Mouse (Mus musculus) intestine, embryonic 16.5 days (tissue): Measurements from ENCODE around the gene 4930518I15Rik. TPM values are rescaled to one million over a fixed set of nuclear protein-coding genes. Genes with fewer than 3 reads are reported as not detected.
A peak's percentile ranks its signal among the peaks of the same experiment; 100 is the strongest.

Source experiments
- ATAC-seq: fragments of 200-750 bp; cut with Nextera tagmentation; 2 replicates; pipeline ENCODE4 v1.8.0; 2017; ENCODE audit warnings: moderate TSS enrichment, moderate library complexity
- H3K27ac ChIP-seq: fragments of 300-500 bp; sonication (generic); 2 replicates; pipeline ENCODE4 v1.5.1; 2014; ENCODE audit warnings: mild to moderate bottlenecking, low read length
- H3K27me3 ChIP-seq: fragments of 300-500 bp; sonication (generic); replicated peaks from 2 replicates; pipeline ENCODE4 v1.6.1; 2014; ENCODE audit warnings: low read length, control low read depth, mixed read lengths; ENCODE audit not compliant: control insufficient read depth, insufficient read depth
- H3K36me3 ChIP-seq: fragments of 300-500 bp; sonication (generic); 2 replicates; pipeline ENCODE4 v1.6.1; 2014; ENCODE audit warnings: low read length, control low read depth; ENCODE audit not compliant: control insufficient read depth, insufficient read depth
- H3K4me1 ChIP-seq: fragments of 300-500 bp; sonication (generic); 2 replicates; pipeline ENCODE4 v1.6.1; 2014; ENCODE audit warnings: low read length, control low read depth, mixed read lengths; ENCODE audit not compliant: control insufficient read depth, insufficient read depth
- H3K4me2 ChIP-seq: fragments of 300-500 bp; sonication (generic); 2 replicates; pipeline ENCODE4 v1.6.1; 2014; ENCODE audit warnings: low read depth, low read length, control low read depth
- H3K4me3 ChIP-seq: fragments of 300-500 bp; sonication (generic); 2 replicates; pipeline ENCODE4 v1.5.1; 2014; ENCODE audit warnings: mild to moderate bottlenecking, low read length
- H3K9ac ChIP-seq: fragments of 300-500 bp; sonication (generic); 2 replicates; pipeline ENCODE4 v1.6.1; 2014; ENCODE audit warnings: low read depth, low read length
- H3K9me3 ChIP-seq: fragments of 300-500 bp; sonication (generic); 2 replicates; pipeline ENCODE4 v1.6.1; 2016; ENCODE audit warnings: low read length, control low read depth; ENCODE audit not compliant: control insufficient read depth
- WGBS: fragments of 180-500 bp; shearing (Covaris S2); extraction: QIAGEN DNeasy Blood & Tissue Kit; methylation state at CpG from one replicate; pipeline ENCODE4 v1.1.7; 2014; 5-methylcytosine and 5-hydroxymethylcytosine counted together
- polyA plus RNA-seq: library from polyadenylated mRNA; unstranded; fragments of >200 nt; fragmentation: Nextera tagmentation; extraction: Ambion mirVana; gene quantifications from 2 replicates; pipeline ENCODE4 v1.2.1, GENCODE M21; 2015

The 4930518I15Rik gene
- polyA plus RNA-seq, 1 experiment from 2014 or later = 5.1 TPM

GRCm38 (mm10) chr2:156869554-156869953, 11.8 kb upstream of the 4930518I15Rik start:
- no peak for ATAC-seq
- no peak overlapping the region for H3K4me2 ChIP-seq
- H3K36me3 ChIP-seq = peaks cover 9% of the 10 kb centered on the region; the same call in 1 of the 2 replicates
- no peak overlapping the region for H3K4me3 ChIP-seq
- no peaks in the 10 kb centered on the region for H3K9me3 ChIP-seq
- no peak overlapping the region for H3K27ac ChIP-seq
- H3K27me3 ChIP-seq = no peaks in the 10 kb centered on the region
- H3K9ac ChIP-seq = no peak overlapping the region
- WGBS = 84% methylated on average over 7 of the region's 7 CpGs
- peaks cover 21% of the 10 kb centered on the region for H3K4me1 ChIP-seq

GRCm38 (mm10) chr2:156868994-156869393, 11.2 kb upstream of the 4930518I15Rik start:
- H3K36me3 ChIP-seq = peaks cover 9% of the 10 kb centered on the region; the same call in 1 of the 2 replicates
- H3K4me3 ChIP-seq = no peak overlapping the region
- 71% methylated on average over 8 of the region's 8 CpGs for WGBS
- H3K4me2 ChIP-seq = no peak overlapping the region
- H3K9ac ChIP-seq = no peak overlapping the region
- no peaks in the 10 kb centered on the region for H3K9me3 ChIP-seq
- no peak overlapping the region for H3K27ac ChIP-seq
- peaks cover 27% of the 10 kb centered on the region for H3K4me1 ChIP-seq
- 0 out of 2 replicates have a peak, but pooled peaks have one; percentile 11 for ATAC-seq
- H3K27me3 ChIP-seq = no peaks in the 10 kb centered on the region

- Histone ChIP-seq H3K4me3 (peak overlapping the region; percentile 69), H3K9me3 (no peaks in the 10 kb centered on the region), H3K4me1 (peaks cover 23% of the 10 kb centered on the region), H3K27ac (peak overlapping the region; percentile 96), H3K27me3 (no peaks in the 10 kb centered on the region), H3K9ac (peak overlapping the region; percentile 97), H3K4me2 (peak overlapping the region; percentile 79), H3K36me3 (peaks cover 6% of the 10 kb centered on the region; the same call in 1 of the 2 replicates)
- no peak for ATAC-seq
- 71% methylated on average over 3 of the region's 3 CpGs for WGBS
Measured at GRCm38 (mm10) chr2:156864481-156864880, 6.7 kb upstream of the 4930518I15Rik start.

- Histone ChIP-seq H3K27me3 (no peaks in the 10 kb centered on the region), H3K4me2 (peak overlapping the region; percentile 79), H3K4me3 (peak overlapping the region; percentile 69), H3K36me3 (peaks cover 6% of the 10 kb centered on the region; the same call in 1 of the 2 replicates), H3K9me3 (no peaks in the 10 kb centered on the region), H3K27ac (peak overlapping the region; percentile 96), H3K9ac (peak overlapping the region; percentile 97), H3K4me1 (peaks cover 26% of the 10 kb centered on the region)
- WGBS = 2% methylated on average over 28 of the region's 28 CpGs
- ATAC-seq = peak; percentile 45
Measured at GRCm38 (mm10) chr2:156863487-156864160, 5.9 kb upstream of the 4930518I15Rik start.

- H3K4me1 ChIP-seq = peaks cover 30% of the 10 kb centered on the region
- peaks cover 6% of the 10 kb centered on the region; the same call in 1 of the 2 replicates for H3K36me3 ChIP-seq
- no peaks in the 10 kb centered on the region for H3K9me3 ChIP-seq
- under 1% methylated on average over 98 of the region's 98 CpGs for WGBS
- H3K4me2 ChIP-seq = peak within 1 kb of the TSS; percentile 79
- peak within 1 kb of the TSS; percentile 69 for H3K4me3 ChIP-seq
- peak within 1 kb of the TSS; percentile 97 for H3K9ac ChIP-seq
- peak within 1 kb of the TSS; percentile 97 for H3K27ac ChIP-seq
- ATAC-seq = peak; percentile 95
- no peaks in the 10 kb centered on the region for H3K27me3 ChIP-seq
Measured at GRCm38 (mm10) chr2:156862772-156863486, 5.2 kb upstream of the 4930518I15Rik start, which contains the start of gene Rab5if. TSS of gene Rab5if (plus strand) at chr2:156863128.

- no peaks in the 10 kb centered on the region for H3K27me3 ChIP-seq
- peaks cover 36% of the 10 kb centered on the region for H3K4me1 ChIP-seq
- peak overlapping the region; percentile 78 for H3K4me2 ChIP-seq
- peak overlapping the region; percentile 87 for H3K9ac ChIP-seq
- H3K27ac ChIP-seq = peak overlapping the region; percentile 97
- ATAC-seq = peak; percentile 12; the same call in 1 of the 2 replicates
- peaks cover 6% of the 10 kb centered on the region; the same call in 1 of the 2 replicates for H3K36me3 ChIP-seq
- 0% methylated on average over 19 of the region's 19 CpGs for WGBS
- peak overlapping the region; percentile 69 for H3K4me3 ChIP-seq
- H3K9me3 ChIP-seq = no peaks in the 10 kb centered on the region
Measured at GRCm38 (mm10) chr2:156862041-156862717, 4.4 kb upstream of the 4930518I15Rik start.

GRCm38 (mm10) chr2:156858671-156859070, 925 bp upstream of the 4930518I15Rik start:
- Histone ChIP-seq H3K27ac (peak overlapping the region; percentile 57), H3K4me2 (no peak overlapping the region), H3K36me3 (no peaks in the 10 kb centered on the region), H3K9ac (no peak overlapping the region), H3K4me1 (peaks cover 23% of the 10 kb centered on the region), H3K27me3 (no peaks in the 10 kb centered on the region), H3K9me3 (no peaks in the 10 kb centered on the region), H3K4me3 (no peak overlapping the region)
- no peak for ATAC-seq
- WGBS = 55% methylated on average over 7 of the region's 7 CpGs

GRCm38 (mm10) chr2:156857385-156857791, 358 bp downstream of the 4930518I15Rik start:
- no peak overlapping the region for H3K27ac ChIP-seq
- no peak overlapping the region for H3K9ac ChIP-seq
- no peaks in the 10 kb centered on the region for H3K9me3 ChIP-seq
- peaks cover 22% of the 10 kb centered on the region for H3K4me1 ChIP-seq
- H3K4me3 ChIP-seq = no peak overlapping the region
- H3K36me3 ChIP-seq = no peaks in the 10 kb centered on the region
- no peaks in the 10 kb centered on the region for H3K27me3 ChIP-seq
- H3K4me2 ChIP-seq = no peak overlapping the region
- 53% methylated on average over 3 of the region's 3 CpGs for WGBS
- no peak for ATAC-seq

GRCm38 (mm10) chr2:156856311-156856710, 1.4 kb downstream of the 4930518I15Rik start:
- Histone ChIP-seq H3K4me1 (peaks cover 20% of the 10 kb centered on the region), H3K4me2 (no peak overlapping the region), H3K27me3 (no peaks in the 10 kb centered on the region), H3K9ac (no peak overlapping the region), H3K36me3 (0 out of 2 replicates have a peak, but pooled peaks cover 6% of the 10 kb centered on the region), H3K27ac (no peak overlapping the region), H3K4me3 (no peak overlapping the region), H3K9me3 (no peaks in the 10 kb centered on the region)
- ATAC-seq = no peak
- WGBS = 97% methylated on average over 1 of the region's 1 CpGs
